Mouse (Mus musculus) MEL (cell line): Measurements from ENCODE around the gene Ptar1.

Source experiments
- BHLHE40 ChIP-seq: IDR thresholded peaks from 2 replicates; pipeline ENCODE4 v1.6.1; 2012; ENCODE audit warnings: low read depth, mild to moderate bottlenecking, inconsistent platforms, low read length, improper control_type of control experiment, borderline replicate concordance
- CTCF ChIP-seq, 3 experiments: IDR thresholded peaks in 2 of 3; conservative IDR thresholded peaks in 1 of 3; 2 replicates each; pipeline ENCODE4 v1.5.1; 2011 to 2012; ENCODE audit warnings: low read length in 3 of 3, low read depth in 2 of 3, mild to moderate bottlenecking in 2 of 3, improper control_type of control experiment in 1 of 3, inconsistent platforms in 1 of 3, mixed read lengths in 1 of 3, moderate library complexity in 1 of 3; ENCODE audit not compliant: control insufficient read depth in 1 of 3, insufficient read depth in 1 of 3, poor library complexity in 1 of 3, severe bottlenecking in 1 of 3
- ELF1 ChIP-seq: IDR thresholded peaks from 2 replicates; pipeline ENCODE4 v1.6.1; 2014; ENCODE audit warnings: low read depth, mild to moderate bottlenecking, inconsistent platforms, low read length, improper control_type of control experiment, moderate library complexity
- EP300 ChIP-seq, 2 experiments: IDR thresholded peaks; 2 replicates each; pipeline ENCODE4 v1.6.1; 2011; ENCODE audit warnings: improper control_type of control experiment in 2 of 2, low read length in 2 of 2, low read depth in 1 of 2, mild to moderate bottlenecking in 1 of 2
- GABPA ChIP-seq: IDR thresholded peaks from 2 replicates; pipeline ENCODE4 v1.6.1; 2012; ENCODE audit warnings: low read depth, mild to moderate bottlenecking, inconsistent platforms, low read length, improper control_type of control experiment, moderate library complexity
- KAT2A ChIP-seq: conservative IDR thresholded peaks from 2 replicates; pipeline ENCODE4 v1.6.1; 2012; ENCODE audit warnings: low read depth, low read length, improper control_type of control experiment, inconsistent platforms
- MAFK ChIP-seq: IDR thresholded peaks from 2 replicates; pipeline ENCODE4 v1.6.1; 2011; ENCODE audit warnings: low read depth, mild to moderate bottlenecking, low read length, improper control_type of control experiment, borderline replicate concordance
- POLR2A ChIP-seq, 2 experiments: IDR thresholded peaks; 2 replicates each; pipeline ENCODE4 v1.6.1; 2011 to 2012; ENCODE audit warnings: low read length in 2 of 2, mild to moderate bottlenecking in 2 of 2, control low read depth in 1 of 2, improper control_type of control experiment in 1 of 2, low read depth in 1 of 2, moderate library complexity in 1 of 2; ENCODE audit not compliant: control insufficient read depth in 1 of 2, insufficient read depth in 1 of 2, poor library complexity in 1 of 2
- POLR2AphosphoS2 ChIP-seq: IDR thresholded peaks from 2 replicates; pipeline ENCODE4 v1.6.1; 2011; ENCODE audit warnings: low read length, improper control_type of control experiment
- RCOR1 ChIP-seq: IDR thresholded peaks from 2 replicates; pipeline ENCODE4 v1.6.1; 2012; ENCODE audit warnings: low read depth, mild to moderate bottlenecking, inconsistent platforms, low read length, improper control_type of control experiment
- UBTF ChIP-seq: IDR thresholded peaks from 2 replicates; pipeline ENCODE4 v1.6.1; 2012; ENCODE audit warnings: low read depth, mild to moderate bottlenecking, inconsistent platforms, low read length, improper control_type of control experiment, moderate library complexity, borderline replicate concordance; ENCODE audit not compliant: insufficient read depth
- USF1 ChIP-seq: IDR thresholded peaks from 2 replicates; pipeline ENCODE4 v1.6.1; 2014; ENCODE audit warnings: low read depth, mild to moderate bottlenecking, inconsistent platforms, low read length, improper control_type of control experiment, moderate library complexity

DNA sequence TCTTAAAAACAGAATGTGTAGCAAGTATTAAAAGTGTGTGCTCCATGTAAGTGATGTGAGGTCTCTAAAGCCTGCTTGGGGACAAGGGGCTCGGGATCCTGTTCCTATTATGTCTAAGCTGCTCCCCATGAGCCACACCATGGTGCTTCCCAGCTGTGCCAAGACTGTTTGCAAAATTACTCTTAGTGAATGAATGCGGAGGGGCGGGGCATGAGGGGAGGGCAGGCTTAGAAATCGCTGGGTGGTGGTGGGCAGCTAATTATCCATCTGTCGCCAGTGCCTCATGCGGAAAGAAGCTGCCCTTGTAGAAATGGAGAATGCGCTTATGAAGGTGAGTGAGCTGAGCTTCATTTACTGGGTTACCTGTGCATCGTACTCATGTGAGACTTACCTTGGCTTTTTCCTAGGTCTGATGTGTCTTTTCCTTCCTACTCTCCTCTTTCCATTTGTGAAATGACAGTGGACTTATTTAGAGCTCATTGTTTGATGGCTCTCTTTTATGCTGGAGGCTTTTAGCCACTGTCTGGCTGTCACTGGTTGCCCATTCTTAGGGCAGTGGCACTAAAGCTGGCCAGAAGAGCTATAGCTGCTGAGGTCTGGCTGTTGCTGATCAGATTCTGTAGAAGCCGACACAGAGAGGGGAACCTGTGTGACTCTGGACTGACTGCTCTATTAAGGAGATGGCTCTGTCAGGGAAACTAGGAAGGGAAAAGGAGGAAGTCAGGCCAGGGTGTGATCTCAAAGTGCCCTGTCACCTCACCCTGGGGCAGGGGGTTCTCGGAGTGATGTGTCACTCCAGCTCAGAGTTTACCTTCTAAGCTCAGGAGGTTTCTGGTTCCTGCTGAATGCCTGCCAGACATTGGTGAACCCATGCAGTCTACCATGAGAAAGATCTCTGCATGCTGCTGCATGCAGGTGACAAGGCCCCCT, 83.5 kb downstream of the Ptar1 start:
- TF ChIP-seq POLR2A (IDR thresholded peaks at IDR 0.05; ENCODE audit: control insufficient read depth in 1 of 2, insufficient read depth in 1 of 2, low read depth in 1 of 2, low read length in 2 of 2, poor library complexity in 1 of 2) = no peak
- no peak for TF ChIP-seq CTCF (IDR thresholded peaks at IDR 0.05 in 2 of 3, conservative IDR thresholded peaks at IDR 0.05 in 1 of 3; ENCODE audit: control insufficient read depth in 1 of 3, insufficient read depth in 1 of 3, low read depth in 2 of 3, low read length in 3 of 3, poor library complexity in 1 of 3, severe bottlenecking in 1 of 3)
- TF ChIP-seq GABPA = no peak
- TF ChIP-seq MAFK = no peak
- no peak for TF ChIP-seq ELF1
- no peak for TF ChIP-seq POLR2AphosphoS2
- no peak for TF ChIP-seq BHLHE40
- no peak for TF ChIP-seq UBTF
- TF ChIP-seq KAT2A = no peak
- TF ChIP-seq USF1 = no peak
- TF ChIP-seq RCOR1 = no peak
- no peak for TF ChIP-seq EP300 (IDR thresholded peaks at IDR 0.05; ENCODE audit: low read depth in 1 of 2, low read length in 2 of 2)
